Mouse (Mus musculus) ES-E14 (cell line): ENCODE results near the gene Kcnj10. TPM values are rescaled to one million over a fixed set of nuclear protein-coding genes. Genes with fewer than 3 reads are reported as not detected.

Experiments
- DNase-seq: peaks from one replicate; pipeline ENCODE4 v3.0.0-alpha.2; 2013; ENCODE audit warnings: low read depth, low spot score
- H3K27ac ChIP-seq: 2 replicates; pipeline ENCODE4 v1.5.1; 2012; ENCODE audit warnings: low read depth, mild to moderate bottlenecking, low read length, moderate library complexity, mixed read lengths; ENCODE audit not compliant: poor library complexity, insufficient read depth, severe bottlenecking
- H3K36me3 ChIP-seq: 2 replicates; pipeline ENCODE4 v1.6.1; 2012; ENCODE audit warnings: mild to moderate bottlenecking, low read length, moderate library complexity, mixed read lengths; ENCODE audit not compliant: control insufficient read depth, poor library complexity, insufficient read depth, severe bottlenecking
- H3K4me1 ChIP-seq, 2 experiments: fragments of 150-350 bp in 1 of 2; sonication (generic) in 1 of 2; 2 replicates each; pipeline ENCODE4 v1.6.1; 2012; ENCODE audit warnings: low read length in 2 of 2, mild to moderate bottlenecking in 1 of 2, mixed read lengths in 1 of 2; ENCODE audit not compliant: control insufficient read depth in 2 of 2, insufficient read depth in 2 of 2, poor library complexity in 1 of 2
- H3K4me3 ChIP-seq, 2 experiments: fragments of 150-350 bp in 1 of 2; sonication (generic) in 1 of 2; 2 replicates each; pipeline ENCODE4 v1.5.1; 2012; ENCODE audit warnings: low read length in 2 of 2, low read depth in 1 of 2, mild to moderate bottlenecking in 1 of 2, mixed read lengths in 1 of 2; ENCODE audit not compliant: insufficient read depth in 1 of 2, poor library complexity in 1 of 2, severe bottlenecking in 1 of 2
- H3K9ac ChIP-seq: 2 replicates; pipeline ENCODE4 v1.6.1; 2012; ENCODE audit warnings: low read depth, mild to moderate bottlenecking, low read length, mixed read lengths; ENCODE audit not compliant: poor library complexity, insufficient read depth, severe bottlenecking
- H3K9me3 ChIP-seq: fragments of 150-350 bp; sonication (generic); 2 replicates; pipeline ENCODE4 v1.6.1; 2012; ENCODE audit warnings: low read depth, mild to moderate bottlenecking, low read length; ENCODE audit not compliant: control insufficient read depth, insufficient read depth
- CHD2 ChIP-seq: IDR thresholded peaks from 2 replicates; pipeline ENCODE4 v1.6.1; 2014; ENCODE audit warnings: mild to moderate bottlenecking, low read depth, low read length, inconsistent platforms
- HCFC1 ChIP-seq: IDR thresholded peaks from 2 replicates; pipeline ENCODE4 v1.6.1; 2012; ENCODE audit warnings: low read length, inconsistent platforms, borderline replicate concordance; ENCODE audit not compliant: insufficient read depth
- MAFK ChIP-seq: IDR thresholded peaks from 2 replicates; pipeline ENCODE4 v1.6.1; 2014; ENCODE audit warnings: mild to moderate bottlenecking, low read depth, low read length, inconsistent platforms; ENCODE audit not compliant: insufficient read depth
- ZC3H11A ChIP-seq: IDR thresholded peaks from 2 replicates; pipeline ENCODE4 v1.6.1; 2012; ENCODE audit warnings: low read depth, mild to moderate bottlenecking, inconsistent platforms, low read length, borderline replicate concordance
- ZNF384 ChIP-seq: IDR thresholded peaks from 2 replicates; pipeline ENCODE4 v1.6.1; 2012; ENCODE audit warnings: low read depth, low read length, inconsistent platforms
- in situ Hi-C, 2 experiments: fragments of 600-800 bp; cut with MboI; formaldehyde crosslinking; loops; one replicate each; pipeline ENCODE4 v1.15.1; 2025; ENCODE audit warnings: low sequenced_read_pairs in 2 of 2, inconsistent platforms in 1 of 2; ENCODE audit not compliant: unreplicated experiment in 2 of 2
- total RNA-seq: library from RNA; depleted of rRNA; stranded (reverse); fragments of 300-350 nt; gene quantifications from 2 replicates; pipeline ENCODE4 v1.2.3, GENCODE M21; 2012

Gene Kcnj10
- total RNA-seq, 1 experiment, result 0.80 TPM

- in situ Hi-C loops, result no loop called here
- no peaks in the 10 kb centered on the region for H3K36me3 ChIP-seq
- H3K4me1 ChIP-seq, result no peaks in the 10 kb centered on the region; a peak in 1 of 4 replicates
- H3K9ac ChIP-seq, result no peak overlapping the region
- TF ChIP-seq MAFK, result no peak
- no peak for TF ChIP-seq ZNF384
- TF ChIP-seq CHD2, result no peak
- no peak for TF ChIP-seq HCFC1
- TF ChIP-seq ZC3H11A, result no peak
- no peak overlapping the region for H3K27ac ChIP-seq
- no peaks in the 10 kb centered on the region for H3K9me3 ChIP-seq
- no peak overlapping the region for H3K4me3 ChIP-seq
- DNase-seq, result no peak
These were observed 3.4 kb upstream of the Kcnj10 start for GRCm38 (mm10) chr1:172337411-172338185.

- no peak overlapping the region for H3K27ac ChIP-seq
- peak overlapping the region; percentile 66 to 68 for H3K4me3 ChIP-seq
- TF ChIP-seq ZC3H11A, result no peak
- TF ChIP-seq MAFK, result no peak
- TF ChIP-seq CHD2, result no peak
- TF ChIP-seq HCFC1, result no peak
- no peak for TF ChIP-seq ZNF384
- no peaks in the 10 kb centered on the region; a peak in 1 of 4 replicates for H3K4me1 ChIP-seq
- no peaks in the 10 kb centered on the region for H3K36me3 ChIP-seq
- no peaks in the 10 kb centered on the region for H3K9me3 ChIP-seq
- in situ Hi-C loops, result no loop called here
- no peak for DNase-seq
- peak overlapping the region; percentile 7; the same call in 1 of the 2 replicates for H3K9ac ChIP-seq
These were observed 376 bp downstream of the Kcnj10 start for GRCm38 (mm10) chr1:172341386-172341785.

DNA sequence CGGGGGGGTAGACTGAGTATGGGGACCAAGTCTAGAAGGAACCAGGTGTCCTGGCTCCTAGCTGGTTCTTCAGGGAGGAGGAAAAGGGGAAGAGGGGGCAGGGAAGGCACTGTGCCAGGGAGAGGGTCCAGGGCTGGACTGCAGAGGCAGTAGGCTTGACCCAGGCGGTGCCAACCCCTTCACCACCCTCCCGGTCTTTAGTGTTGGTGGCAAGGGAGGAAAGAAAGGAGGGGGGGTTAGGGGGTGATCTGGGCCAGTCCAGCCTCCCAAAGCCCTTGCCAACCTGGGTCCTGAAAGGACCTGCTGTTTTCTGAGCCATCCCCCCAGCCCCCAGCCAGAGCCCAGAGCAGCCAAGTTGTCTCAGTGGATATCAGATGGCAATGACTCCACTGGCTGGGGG, 1.7 kb downstream of the Kcnj10 start:
- Histone ChIP-seq H3K4me1 (no peaks in the 10 kb centered on the region; a peak in 1 of 4 replicates), H3K36me3 (no peaks in the 10 kb centered on the region), H3K9me3 (no peaks in the 10 kb centered on the region), H3K4me3 (no peak overlapping the region), H3K27ac (no peak overlapping the region), H3K9ac (no peak overlapping the region)
- no peak for TF ChIP-seq HCFC1
- no peak for TF ChIP-seq CHD2
- no peak for TF ChIP-seq ZC3H11A
- no peak for TF ChIP-seq MAFK
- no peak for TF ChIP-seq ZNF384
- in situ Hi-C loops, result no loop called here
- no peak for DNase-seq

GRCm38 (mm10) chr1:172343914-172344313, 2.9 kb downstream of the Kcnj10 start:
- Histone ChIP-seq H3K4me3 (no peak overlapping the region), H3K4me1 (no peaks in the 10 kb centered on the region; a peak in 1 of 4 replicates), H3K9ac (no peak overlapping the region), H3K36me3 (no peaks in the 10 kb centered on the region), H3K27ac (no peak overlapping the region), H3K9me3 (no peaks in the 10 kb centered on the region)
- TF ChIP-seq ZNF384 (no peak), CHD2 (no peak), HCFC1 (no peak), MAFK (no peak), ZC3H11A (no peak)
- no peak for DNase-seq
- in situ Hi-C loops, result no loop called here

DNA sequence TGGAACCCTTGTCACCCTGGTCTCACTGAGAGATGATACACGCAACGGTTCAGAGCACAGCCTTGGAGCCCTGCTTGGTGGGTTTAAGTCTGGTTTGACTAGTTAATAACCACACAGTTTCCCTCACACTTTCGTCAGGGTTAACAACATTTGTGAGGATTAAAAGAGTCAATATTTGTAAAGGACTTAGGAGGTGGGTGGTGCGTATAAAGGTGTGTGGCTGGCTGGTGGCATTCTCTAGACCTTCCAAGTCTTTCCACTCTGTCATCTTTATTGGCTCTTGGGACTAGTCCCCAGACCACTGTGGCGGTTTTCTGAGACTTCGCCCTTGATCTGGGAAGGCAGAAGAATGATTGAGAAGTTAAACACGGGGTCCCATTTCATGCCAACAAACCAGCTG, 3.8 kb downstream of the Kcnj10 start:
- Histone ChIP-seq H3K27ac (no peak overlapping the region), H3K36me3 (no peaks in the 10 kb centered on the region), H3K4me1 (peaks cover 0 to 5% of the 10 kb centered on the region in 2 experiments; a peak in 3 of 4 replicates), H3K9me3 (no peaks in the 10 kb centered on the region), H3K9ac (no peak overlapping the region), H3K4me3 (no peak overlapping the region)
- in situ Hi-C loops, result no loop called here
- no peak for DNase-seq
- TF ChIP-seq MAFK (no peak), HCFC1 (no peak), CHD2 (no peak)
